Mouse (Mus musculus) hindbrain, embryonic 10.5 days (tissue): ENCODE measurements around the gene Lypd1. TPM values are rescaled to one million over a fixed set of nuclear protein-coding genes. Genes with fewer than 3 reads are reported as not detected.
A peak's percentile ranks its signal among the peaks of the same experiment; 100 is the strongest.

Experiments used
- DNase-seq: peaks from one replicate; pipeline ENCODE4 v3.0.0-alpha.2; 2017; ENCODE audit warnings: low spot score
- H3K27ac ChIP-seq: fragments of 300-500 bp; sonication (generic); 2 replicates; pipeline ENCODE4 v1.5.1; 2016; ENCODE audit warnings: mild to moderate bottlenecking, moderate library complexity
- H3K27me3 ChIP-seq: fragments of 300-500 bp; sonication (generic); 2 replicates; pipeline ENCODE4 v1.6.1; 2016; ENCODE audit warnings: mild to moderate bottlenecking; ENCODE audit not compliant: poor library complexity, insufficient read depth, severe bottlenecking
- H3K36me3 ChIP-seq: fragments of 300-500 bp; sonication (generic); 2 replicates; pipeline ENCODE4 v1.6.1; 2016; ENCODE audit warnings: mild to moderate bottlenecking, moderate library complexity
- H3K4me1 ChIP-seq: fragments of 300-500 bp; sonication (generic); replicated peaks from 2 replicates; pipeline ENCODE4 v1.6.1; 2016; ENCODE audit warnings: mild to moderate bottlenecking
- H3K4me3 ChIP-seq: fragments of 300-500 bp; sonication (generic); 2 replicates; pipeline ENCODE4 v1.5.1; 2016; ENCODE audit warnings: mild to moderate bottlenecking, moderate library complexity
- H3K9me3 ChIP-seq: fragments of 300-500 bp; sonication (generic); 2 replicates; pipeline ENCODE4 v1.6.1; 2016; ENCODE audit warnings: mild to moderate bottlenecking, moderate library complexity
- WGBS: fragments of 180-500 bp; shearing (Covaris S2); methylation state at CpG from one replicate; pipeline ENCODE4 v1.1.7; 2016; 5-methylcytosine and 5-hydroxymethylcytosine counted together
- polyA plus RNA-seq: library from polyadenylated mRNA; unstranded; fragments of >200 nt; fragmentation: Nextera tagmentation; extraction: Ambion mirVana; gene quantifications from 2 replicates; pipeline ENCODE4 v1.2.1, GENCODE M21; 2016

Lypd1 gene
- polyA plus RNA-seq, 1 experiment from 2014 or later, result 11.8 TPM

DNA sequence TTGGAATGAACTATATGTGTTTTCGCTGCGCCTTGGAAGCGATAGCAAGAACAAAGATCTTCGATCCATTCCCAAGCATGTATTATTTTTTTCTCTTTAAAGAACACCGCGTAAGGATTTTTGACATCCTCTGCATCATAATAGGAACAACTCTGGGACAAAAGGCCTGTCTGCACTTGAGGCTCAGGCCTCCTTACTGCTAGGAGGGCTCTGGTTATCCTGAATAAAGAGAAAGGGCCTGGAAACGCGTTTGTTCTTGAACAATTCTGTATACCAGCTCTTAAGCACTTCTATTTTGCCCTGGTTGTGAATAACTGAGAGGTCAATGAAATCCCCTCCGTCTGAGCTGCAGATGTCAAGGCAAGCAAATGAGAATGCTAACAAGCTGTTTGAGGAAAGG, 19.7 kb downstream of the Lypd1 start:
- Histone ChIP-seq H3K36me3 (no peaks in the 10 kb centered on the region), H3K9me3 (no peaks in the 10 kb centered on the region), H3K27ac (peak overlapping the region; percentile 16; the same call in 1 of the 2 replicates), H3K4me1 (peaks cover 11% of the 10 kb centered on the region), H3K4me3 (no peak overlapping the region), H3K27me3 (no peaks in the 10 kb centered on the region)
- 56% methylated on average over 9 of the region's 9 CpGs for WGBS
- no peak for DNase-seq

DNA sequence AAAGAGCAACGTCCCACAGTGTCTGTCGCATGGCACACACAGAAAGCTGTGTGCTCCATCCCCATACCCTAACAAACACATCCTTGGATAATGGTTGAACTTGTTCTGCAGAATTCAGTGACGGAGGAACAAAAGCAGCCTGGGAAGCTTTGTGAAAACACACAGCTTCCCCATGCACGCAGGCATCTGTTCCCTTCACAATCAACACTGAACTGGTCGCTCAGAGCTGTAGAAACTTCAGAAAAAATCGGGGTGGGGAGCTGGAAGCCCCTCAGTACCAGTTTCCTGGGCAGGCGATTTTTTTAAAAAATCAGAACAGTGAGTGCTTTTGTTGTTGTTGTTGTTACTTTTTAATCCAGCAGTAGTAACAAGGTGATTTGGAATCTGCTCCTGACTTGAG, 42.8 kb downstream of the Lypd1 start:
- no peak overlapping the region for H3K27ac ChIP-seq
- H3K27me3 ChIP-seq, result no peaks in the 10 kb centered on the region
- 26% methylated on average over 7 of the region's 7 CpGs for WGBS
- peaks cover 14% of the 10 kb centered on the region; the same call in 1 of the 2 replicates for H3K4me1 ChIP-seq
- H3K4me3 ChIP-seq, result no peak overlapping the region
- no peaks in the 10 kb centered on the region for H3K36me3 ChIP-seq
- no peaks in the 10 kb centered on the region for H3K9me3 ChIP-seq
- no peak for DNase-seq

- no peak for DNase-seq
- Histone ChIP-seq H3K9me3 (no peaks in the 10 kb centered on the region), H3K27me3 (no peaks in the 10 kb centered on the region; the same call in 1 of the 2 replicates), H3K36me3 (no peaks in the 10 kb centered on the region), H3K4me1 (peaks cover 20% of the 10 kb centered on the region), H3K4me3 (no peak overlapping the region), H3K27ac (no peak overlapping the region)
- 75% methylated on average over 5 of the region's 5 CpGs for WGBS
Measured at GRCm38 (mm10) chr1:125858631-125859030, 54.3 kb downstream of the Lypd1 start.

GRCm38 (mm10) chr1:125854646-125855045, 58.3 kb downstream of the Lypd1 start:
- no peak overlapping the region for H3K4me3 ChIP-seq
- H3K27me3 ChIP-seq, result no peaks in the 10 kb centered on the region; the same call in 1 of the 2 replicates
- H3K36me3 ChIP-seq, result no peaks in the 10 kb centered on the region
- H3K4me1 ChIP-seq, result peaks cover 20% of the 10 kb centered on the region
- H3K9me3 ChIP-seq, result peaks cover 5% of the 10 kb centered on the region; the same call in 1 of the 2 replicates
- 20% methylated on average over 5 of the region's 5 CpGs for WGBS
- peak; percentile 37 for DNase-seq
- H3K27ac ChIP-seq, result no peak overlapping the region

DNA sequence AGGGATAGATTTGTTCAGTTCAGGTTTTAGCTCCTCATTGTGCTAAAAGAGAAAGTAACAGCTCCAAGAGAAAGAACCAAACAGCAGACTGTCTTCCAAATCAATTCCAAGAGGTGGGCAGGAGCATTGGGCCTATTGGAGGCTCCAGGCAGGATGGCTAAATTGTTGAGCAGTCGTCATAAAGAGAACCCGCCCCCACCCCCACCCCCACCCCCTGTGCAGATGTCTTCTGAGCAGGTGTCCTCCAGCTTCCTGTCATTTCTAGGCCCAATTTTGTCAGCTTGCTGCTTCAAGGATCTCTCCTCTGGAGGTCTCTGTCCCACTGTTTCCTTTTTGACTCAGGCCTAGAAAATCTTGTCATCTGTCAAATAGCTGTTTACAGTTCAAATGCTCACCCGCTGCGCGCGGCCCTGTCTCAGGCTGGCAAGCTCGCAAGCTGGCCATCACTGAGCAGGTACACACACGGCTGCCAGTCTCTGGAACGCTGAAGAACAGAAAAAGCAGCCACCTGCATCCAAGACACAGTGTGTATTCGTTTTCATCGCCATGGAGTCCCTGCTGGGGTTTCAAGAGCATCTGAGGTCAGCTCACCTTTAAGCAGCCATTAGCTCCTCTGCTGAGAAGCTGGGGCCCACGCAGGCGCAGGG, 73.0 kb downstream of the Lypd1 start:
- no peak for DNase-seq
- no peaks in the 10 kb centered on the region for H3K36me3 ChIP-seq
- peaks cover 6% of the 10 kb centered on the region; the same call in 1 of the 2 replicates for H3K4me1 ChIP-seq
- H3K27ac ChIP-seq, result no peak overlapping the region
- 49% methylated on average over 13 of the region's 13 CpGs for WGBS
- no peak overlapping the region for H3K4me3 ChIP-seq
- no peaks in the 10 kb centered on the region for H3K9me3 ChIP-seq
- no peaks in the 10 kb centered on the region for H3K27me3 ChIP-seq

DNA sequence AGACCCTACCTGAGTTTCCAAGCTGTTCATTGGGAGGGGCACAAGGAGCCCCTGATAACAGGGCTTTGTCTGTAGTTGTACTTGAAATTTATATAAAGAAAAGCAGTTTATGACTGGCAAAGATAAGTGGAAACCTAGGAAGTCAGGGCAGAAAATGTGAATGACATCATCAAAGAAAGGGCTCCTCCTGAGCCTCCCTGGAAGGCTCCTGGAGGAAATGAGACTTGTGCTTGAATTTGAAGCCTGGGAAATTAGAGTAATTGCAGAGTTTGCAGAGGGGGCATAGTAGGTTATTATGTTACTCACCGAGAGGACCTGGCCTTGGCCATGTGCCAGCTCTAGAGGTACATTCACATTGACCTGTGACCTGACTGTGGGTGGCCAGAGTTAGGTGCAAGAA, 75.4 kb downstream of the Lypd1 start:
- H3K9me3 ChIP-seq, result no peaks in the 10 kb centered on the region
- H3K27ac ChIP-seq, result no peak overlapping the region
- H3K36me3 ChIP-seq, result no peaks in the 10 kb centered on the region
- peaks cover 6% of the 10 kb centered on the region; the same call in 1 of the 2 replicates for H3K4me1 ChIP-seq
- H3K27me3 ChIP-seq, result no peaks in the 10 kb centered on the region
- H3K4me3 ChIP-seq, result no peak overlapping the region
- DNase-seq, result no peak
- WGBS, result 68% methylated on average over 1 of the region's 1 CpGs

DNA sequence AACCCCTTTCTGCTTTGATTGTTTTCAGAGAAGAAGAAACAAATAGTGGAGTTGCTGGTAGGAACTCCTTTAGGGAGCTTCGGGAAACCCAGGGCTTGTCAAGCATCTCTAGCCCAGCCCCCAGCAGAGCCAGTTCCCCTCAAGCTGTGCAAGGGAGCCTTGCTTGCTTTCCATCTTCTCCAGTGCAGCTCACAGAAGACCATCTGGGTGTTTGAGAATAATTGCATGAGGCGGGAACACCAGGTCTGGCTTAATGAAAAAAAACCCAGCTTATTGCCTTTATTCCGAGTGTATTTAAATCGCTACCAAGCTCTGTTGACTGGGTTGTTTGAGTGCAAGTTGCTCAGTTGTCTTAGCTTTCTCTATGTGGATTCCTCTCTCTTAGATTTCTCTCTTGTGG, 89.3 kb downstream of the Lypd1 start:
- 87% methylated on average over 4 of the region's 4 CpGs for WGBS
- H3K9me3 ChIP-seq, result no peaks in the 10 kb centered on the region
- DNase-seq, result no peak

GRCm38 (mm10) chr1:125821101-125821500, 91.8 kb downstream of the Lypd1 start:
- Histone ChIP-seq H3K36me3 (no peaks in the 10 kb centered on the region), H3K4me3 (no peak overlapping the region), H3K27me3 (no peaks in the 10 kb centered on the region), H3K9me3 (no peaks in the 10 kb centered on the region), H3K27ac (no peak overlapping the region), H3K4me1 (no peaks in the 10 kb centered on the region)
- no peak for DNase-seq
- 87% methylated on average over 7 of the region's 7 CpGs for WGBS

More for the DNA sequence above, 89.3 kb downstream of the Lypd1 start:
- no peaks in the 10 kb centered on the region for H3K27me3 ChIP-seq
- no peak overlapping the region for H3K4me3 ChIP-seq
- no peaks in the 10 kb centered on the region for H3K4me1 ChIP-seq
- H3K36me3 ChIP-seq, result no peaks in the 10 kb centered on the region
- no peak overlapping the region for H3K27ac ChIP-seq

Other genes starting within 250 kb of the Lypd1 start
- gene Gpr39, start 236.1 kb downstream of the Lypd1 start, polyA plus RNA-seq, result 0.20 TPM in 1 of 2 replicates, not detected in the other